Mouse (Mus musculus) liver, embryonic 18 days (tissue): Measurements from ENCODE around the gene Otx2. TPM values are rescaled to one million over a fixed set of nuclear protein-coding genes. Genes with fewer than 3 reads are reported as not detected.

Experiments
- polyA plus RNA-seq: library from polyadenylated mRNA; depleted of rRNA; stranded (reverse); fragments of >200 nt; gene quantifications from 2 replicates; pipeline ENCODE4 v1.2.3, GENCODE M21; 2012; rRNA removed

Otx2 gene
- polyA plus RNA-seq: not detected in 2 replicates

DNA sequence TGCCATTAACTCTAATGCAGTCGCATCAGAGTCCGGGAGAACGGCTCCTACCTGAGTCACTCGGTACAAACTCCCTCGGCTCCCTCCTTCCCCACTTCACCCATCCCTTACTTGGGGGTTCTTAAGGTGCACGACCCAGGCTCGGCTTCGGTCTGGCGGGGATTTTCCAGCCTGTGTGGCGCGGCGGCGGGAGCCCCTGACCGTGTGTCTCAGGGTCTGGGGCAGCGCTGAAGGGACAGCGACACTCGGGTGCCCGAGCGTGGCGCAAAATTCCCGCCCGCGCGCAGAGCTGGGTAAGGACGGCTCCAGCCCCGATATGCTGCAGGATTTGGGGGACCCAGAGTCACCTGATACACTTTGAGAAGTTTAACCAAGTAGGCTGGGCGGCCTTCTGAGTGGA is at the start of gene Otx2:
Otx2 (minus strand) TSS at position 279 of the 400 bp plus-strand sequence.

Other genes starting within 250 kb of the Otx2 start
- 3.9 and 4.1 TPM in 2 replicates for gene Tmem260, start 227.7 kb downstream of the Otx2 start, polyA plus RNA-seq